Mouse (Mus musculus): ENCODE measurements at regions not wholly inside any gene's neighbourhood (a gene's known extent, or its start where the extent isn't known, plus 50 kb on each side); places are given as distances from the start of the nearest gene placed in this dataset.
A peak's percentile ranks its signal among the peaks of the same experiment; 100 is the strongest.

- Histone ChIP-seq H3K4me2 (ENCODE audit: low read length) (no peak overlapping the region), H3K36me3 (ENCODE audit: control insufficient read depth, insufficient read depth) (no peaks in the 10 kb centered on the region), H3K27me3 (replicated peaks; ENCODE audit: control insufficient read depth, insufficient read depth, low read length) (no peaks in the 10 kb centered on the region), H3K4me1 (replicated peaks; ENCODE audit: control insufficient read depth, insufficient read depth, low read length) (no peaks in the 10 kb centered on the region), H3K4me3 (replicated peaks; ENCODE audit: low read length) (no peak overlapping the region), H3K27ac (ENCODE audit: low read length) (no peak overlapping the region), H3K9me3 (ENCODE audit: control insufficient read depth, low read length) (no peaks in the 10 kb centered on the region), H3K9ac (replicated peaks; ENCODE audit: low read depth, low read length) (no peak overlapping the region)
- WGBS, result 24% methylated on average over 5 of the region's 5 CpGs
- no peak for ATAC-seq
These were observed 437.5 kb upstream of the Tenm3 start for GRCm38 (mm10) chr8:49281254-49281653.

- no peak for ATAC-seq
- 85% methylated on average over 4 of the region's 4 CpGs for WGBS
These were observed 430.3 kb upstream of the Tenm3 start for GRCm38 (mm10) chr8:49274031-49274430.

GRCm38 (mm10) chr8:49273109-49273508, 429.4 kb upstream of the Tenm3 start:
- H3K27ac ChIP-seq (ENCODE audit: low read length), result no peak overlapping the region
- WGBS, result 86% methylated on average over 1 of the region's 1 CpGs
- no peak overlapping the region for H3K9ac ChIP-seq (replicated peaks; ENCODE audit: low read depth, low read length)

More at GRCm38 (mm10) chr8:49274031-49274430, 430.3 kb upstream of the Tenm3 start:
- H3K4me1 ChIP-seq (replicated peaks; ENCODE audit: control insufficient read depth, insufficient read depth, low read length), result no peaks in the 10 kb centered on the region
- no peak overlapping the region for H3K27ac ChIP-seq (ENCODE audit: low read length)
- H3K4me2 ChIP-seq (ENCODE audit: low read length), result no peak overlapping the region
- no peaks in the 10 kb centered on the region for H3K9me3 ChIP-seq (ENCODE audit: control insufficient read depth, low read length)
- no peak overlapping the region for H3K9ac ChIP-seq (replicated peaks; ENCODE audit: low read depth, low read length)
- H3K27me3 ChIP-seq (replicated peaks; ENCODE audit: control insufficient read depth, insufficient read depth, low read length), result no peaks in the 10 kb centered on the region
- H3K36me3 ChIP-seq (ENCODE audit: control insufficient read depth, insufficient read depth), result no peaks in the 10 kb centered on the region
- H3K4me3 ChIP-seq (replicated peaks; ENCODE audit: low read length), result no peak overlapping the region

GRCm38 (mm10) chr8:49263416-49263815, 419.7 kb upstream of the Tenm3 start:
- Histone ChIP-seq H3K4me1 (replicated peaks; ENCODE audit: control insufficient read depth, insufficient read depth, low read length) (peaks cover 11% of the 10 kb centered on the region), H3K9me3 (ENCODE audit: control insufficient read depth, low read length) (no peaks in the 10 kb centered on the region), H3K4me2 (ENCODE audit: low read length) (no peak overlapping the region), H3K4me3 (replicated peaks; ENCODE audit: low read length) (no peak overlapping the region), H3K27me3 (replicated peaks; ENCODE audit: control insufficient read depth, insufficient read depth, low read length) (no peaks in the 10 kb centered on the region), H3K36me3 (ENCODE audit: control insufficient read depth, insufficient read depth) (no peaks in the 10 kb centered on the region), H3K27ac (ENCODE audit: low read length) (no peak overlapping the region), H3K9ac (replicated peaks; ENCODE audit: low read depth, low read length) (no peak overlapping the region)
- WGBS, result 41% methylated on average over 6 of the region's 6 CpGs
- no peak for ATAC-seq

More at GRCm38 (mm10) chr8:49273109-49273508, 429.4 kb upstream of the Tenm3 start:
- H3K4me3 ChIP-seq (replicated peaks; ENCODE audit: low read length), result no peak overlapping the region
- H3K4me2 ChIP-seq (ENCODE audit: low read length), result no peak overlapping the region
- H3K4me1 ChIP-seq (replicated peaks; ENCODE audit: control insufficient read depth, insufficient read depth, low read length), result no peaks in the 10 kb centered on the region
- no peak for ATAC-seq
- H3K27me3 ChIP-seq (replicated peaks; ENCODE audit: control insufficient read depth, insufficient read depth, low read length), result no peaks in the 10 kb centered on the region
- H3K36me3 ChIP-seq (ENCODE audit: control insufficient read depth, insufficient read depth), result no peaks in the 10 kb centered on the region
- no peaks in the 10 kb centered on the region for H3K9me3 ChIP-seq (ENCODE audit: control insufficient read depth, low read length)

GRCm38 (mm10) chr8:49262797-49263196, 419.0 kb upstream of the Tenm3 start:
- ATAC-seq, result peak; percentile 61; the same call in 1 of the 2 replicates
- Histone ChIP-seq H3K4me1 (replicated peaks; ENCODE audit: control insufficient read depth, insufficient read depth, low read length) (peaks cover 11% of the 10 kb centered on the region), H3K4me3 (replicated peaks; ENCODE audit: low read length) (no peak overlapping the region), H3K9me3 (ENCODE audit: control insufficient read depth, low read length) (no peaks in the 10 kb centered on the region), H3K36me3 (ENCODE audit: control insufficient read depth, insufficient read depth) (no peaks in the 10 kb centered on the region), H3K9ac (replicated peaks; ENCODE audit: low read depth, low read length) (no peak overlapping the region), H3K4me2 (ENCODE audit: low read length) (no peak overlapping the region), H3K27me3 (replicated peaks; ENCODE audit: control insufficient read depth, insufficient read depth, low read length) (no peaks in the 10 kb centered on the region), H3K27ac (ENCODE audit: low read length) (no peak overlapping the region)
- WGBS, result 16% methylated on average over 3 of the region's 3 CpGs

GRCm38 (mm10) chr8:49255954-49256353, 412.2 kb upstream of the Tenm3 start:
- no peak overlapping the region for H3K4me2 ChIP-seq (ENCODE audit: low read length)
- H3K27me3 ChIP-seq (replicated peaks; ENCODE audit: control insufficient read depth, insufficient read depth, low read length), result no peaks in the 10 kb centered on the region
- WGBS, result 91% methylated on average over 2 of the region's 2 CpGs
- no peaks in the 10 kb centered on the region for H3K36me3 ChIP-seq (ENCODE audit: control insufficient read depth, insufficient read depth)
- H3K9ac ChIP-seq (replicated peaks; ENCODE audit: low read depth, low read length), result no peak overlapping the region
- H3K4me3 ChIP-seq (replicated peaks; ENCODE audit: low read length), result no peak overlapping the region
- no peak for ATAC-seq
- H3K9me3 ChIP-seq (ENCODE audit: control insufficient read depth, low read length), result no peaks in the 10 kb centered on the region
- H3K27ac ChIP-seq (ENCODE audit: low read length), result no peak overlapping the region
- H3K4me1 ChIP-seq (replicated peaks; ENCODE audit: control insufficient read depth, insufficient read depth, low read length), result no peaks in the 10 kb centered on the region

GRCm38 (mm10) chr8:49254311-49254828, 410.6 kb upstream of the Tenm3 start:
- WGBS, result 37% methylated on average over 3 of the region's 3 CpGs

GRCm38 (mm10) chr8:49243002-49243401, 399.3 kb upstream of the Tenm3 start:
- Histone ChIP-seq H3K27ac (ENCODE audit: low read length) (no peak overlapping the region), H3K4me2 (ENCODE audit: low read length) (no peak overlapping the region), H3K4me1 (replicated peaks; ENCODE audit: control insufficient read depth, insufficient read depth, low read length) (no peaks in the 10 kb centered on the region; the same call in 1 of the 2 replicates), H3K27me3 (replicated peaks; ENCODE audit: control insufficient read depth, insufficient read depth, low read length) (no peaks in the 10 kb centered on the region), H3K36me3 (ENCODE audit: control insufficient read depth, insufficient read depth) (no peaks in the 10 kb centered on the region), H3K9me3 (ENCODE audit: control insufficient read depth, low read length) (no peaks in the 10 kb centered on the region), H3K4me3 (replicated peaks; ENCODE audit: low read length) (no peak overlapping the region), H3K9ac (replicated peaks; ENCODE audit: low read depth, low read length) (no peak overlapping the region)
- WGBS, result 7% methylated on average over 5 of the region's 5 CpGs
- ATAC-seq, result peak; percentile 89

More at GRCm38 (mm10) chr8:49254311-49254828, 410.6 kb upstream of the Tenm3 start:
- ATAC-seq, result no peak
- Histone ChIP-seq H3K27me3 (replicated peaks; ENCODE audit: control insufficient read depth, insufficient read depth, low read length) (no peaks in the 10 kb centered on the region), H3K4me1 (replicated peaks; ENCODE audit: control insufficient read depth, insufficient read depth, low read length) (no peaks in the 10 kb centered on the region), H3K9me3 (ENCODE audit: control insufficient read depth, low read length) (no peaks in the 10 kb centered on the region), H3K4me2 (ENCODE audit: low read length) (no peak overlapping the region), H3K27ac (ENCODE audit: low read length) (no peak overlapping the region), H3K9ac (replicated peaks; ENCODE audit: low read depth, low read length) (no peak overlapping the region), H3K4me3 (replicated peaks; ENCODE audit: low read length) (no peak overlapping the region), H3K36me3 (ENCODE audit: control insufficient read depth, insufficient read depth) (no peaks in the 10 kb centered on the region)

- Histone ChIP-seq H3K9me3 (ENCODE audit: control insufficient read depth, low read length) (no peaks in the 10 kb centered on the region), H3K27ac (ENCODE audit: low read length) (no peak overlapping the region), H3K4me2 (ENCODE audit: low read length) (no peak overlapping the region), H3K9ac (replicated peaks; ENCODE audit: low read depth, low read length) (no peak overlapping the region), H3K4me1 (replicated peaks; ENCODE audit: control insufficient read depth, insufficient read depth, low read length) (peaks cover 7% of the 10 kb centered on the region), H3K27me3 (replicated peaks; ENCODE audit: control insufficient read depth, insufficient read depth, low read length) (no peaks in the 10 kb centered on the region), H3K4me3 (replicated peaks; ENCODE audit: low read length) (no peak overlapping the region), H3K36me3 (ENCODE audit: control insufficient read depth, insufficient read depth) (no peaks in the 10 kb centered on the region)
- WGBS, result 18% methylated on average over 4 of the region's 4 CpGs
- no peak for ATAC-seq
These were observed 393.0 kb upstream of the Tenm3 start for GRCm38 (mm10) chr8:49236822-49237071.
